Mouse (Mus musculus) heart, embryonic 14.5 days (tissue): ENCODE measurements around the gene Hdac7. TPM values are rescaled to one million over a fixed set of nuclear protein-coding genes. Genes with fewer than 3 reads are reported as not detected.
A peak's percentile ranks its signal among the peaks of the same experiment; 100 is the strongest.

Experiments used
- ATAC-seq: fragments of 200-750 bp; cut with Nextera tagmentation; 2 replicates; pipeline ENCODE4 v1.8.0; 2017; ENCODE audit warnings: low read depth, moderate TSS enrichment; ENCODE audit not compliant: insufficient number of reproducible peaks, insufficient read depth, low FRiP score
- H3K27ac ChIP-seq, 2 experiments: fragments of 200-500 bp in 1 of 2; fragments of 300-500 bp in 1 of 2; sonication (generic) in 1 of 2; replicated peaks in 1 of 2; 2 replicates each; pipeline ENCODE4 v1.5.1; 2012 to 2014; ENCODE audit warnings: low read depth in 2 of 2, low read length in 2 of 2, control low read depth in 1 of 2, mild to moderate bottlenecking in 1 of 2, mixed read lengths in 1 of 2; ENCODE audit not compliant: control insufficient read depth in 1 of 2, insufficient read depth in 1 of 2
- H3K27me3 ChIP-seq: fragments of 300-500 bp; sonication (generic); 2 replicates; pipeline ENCODE4 v1.6.1; 2014; ENCODE audit warnings: mild to moderate bottlenecking, low read length, control low read depth; ENCODE audit not compliant: control insufficient read depth, insufficient read depth
- H3K36me3 ChIP-seq: fragments of 300-500 bp; sonication (generic); 2 replicates; pipeline ENCODE4 v1.6.1; 2014; ENCODE audit warnings: mild to moderate bottlenecking, control low read depth, low read length, mixed read lengths; ENCODE audit not compliant: control insufficient read depth, insufficient read depth
- H3K4me1 ChIP-seq, 2 experiments: fragments of 200-500 bp in 1 of 2; fragments of 300-500 bp in 1 of 2; sonication (generic) in 1 of 2; 2 replicates each; pipeline ENCODE4 v1.6.1; 2012 to 2014; ENCODE audit warnings: low read length in 2 of 2, control low read depth in 1 of 2, mixed read lengths in 1 of 2; ENCODE audit not compliant: control insufficient read depth in 2 of 2, insufficient read depth in 2 of 2
- H3K4me2 ChIP-seq: fragments of 300-500 bp; sonication (generic); 2 replicates; pipeline ENCODE4 v1.6.1; 2014; ENCODE audit warnings: mild to moderate bottlenecking, low read length
- H3K4me3 ChIP-seq, 2 experiments: fragments of 200-500 bp in 1 of 2; fragments of 300-500 bp in 1 of 2; sonication (generic) in 1 of 2; 2 replicates each; pipeline ENCODE4 v1.5.1; 2012 to 2014; ENCODE audit warnings: low read length in 2 of 2, mild to moderate bottlenecking in 2 of 2, control low read depth in 1 of 2, low read depth in 1 of 2, moderate library complexity in 1 of 2; ENCODE audit not compliant: control insufficient read depth in 1 of 2, insufficient read depth in 1 of 2
- H3K9ac ChIP-seq: fragments of 300-500 bp; sonication (generic); 2 replicates; pipeline ENCODE4 v1.6.1; 2014; ENCODE audit warnings: mild to moderate bottlenecking, low read length
- H3K9me3 ChIP-seq: fragments of 300-500 bp; sonication (generic); 2 replicates; pipeline ENCODE4 v1.6.1; 2016; ENCODE audit warnings: low read length, control low read depth; ENCODE audit not compliant: control insufficient read depth
- WGBS: fragments of 180-500 bp; shearing (Covaris S2); extraction: QIAGEN DNeasy Blood & Tissue Kit; methylation state at CpG from one replicate; pipeline ENCODE4 v1.1.7; 2014; 5-methylcytosine and 5-hydroxymethylcytosine counted together
- polyA plus RNA-seq: library from polyadenylated mRNA; unstranded; fragments of >200 nt; fragmentation: Nextera tagmentation; extraction: Ambion mirVana; gene quantifications from 2 replicates; pipeline ENCODE4 v1.2.1, GENCODE M21; 2014

Hdac7 gene
- polyA plus RNA-seq, 1 experiment from 2014 or later: 25.7 TPM

GRCm38 (mm10) chr15:97854551-97854950, 10.2 kb upstream of the Hdac7 start:
- Histone ChIP-seq H3K27me3 (peaks cover 12% of the 10 kb centered on the region), H3K36me3 (no peaks in the 10 kb centered on the region), H3K4me2 (no peak overlapping the region), H3K9me3 (no peaks in the 10 kb centered on the region), H3K4me1 (no peaks in the 10 kb centered on the region), H3K4me3 (no peak overlapping the region), H3K27ac (no peak overlapping the region), H3K9ac (no peak overlapping the region)
- whole genome bisulfite sequencing: 38% methylated on average over 6 of the region's 6 CpGs
- no peak for ATAC-seq

DNA sequence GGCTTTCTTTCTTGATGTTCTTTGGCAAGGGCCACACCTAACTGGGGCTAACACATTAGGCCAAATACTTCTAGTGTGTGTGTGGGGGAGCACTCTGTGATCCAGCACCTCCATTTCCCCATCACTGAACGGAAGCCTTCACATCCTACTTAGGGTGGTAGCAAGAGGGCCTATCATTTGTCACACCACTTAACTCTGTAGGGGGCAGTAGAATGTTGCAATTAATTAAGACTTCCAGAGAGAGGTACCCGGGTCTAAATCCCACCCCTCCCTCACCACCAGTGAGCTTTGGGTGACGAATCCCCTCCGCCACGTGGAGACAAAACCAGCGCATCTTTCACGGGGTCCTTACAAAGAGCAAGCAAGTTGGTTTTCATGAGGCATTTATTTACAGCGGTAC, 9.8 kb upstream of the Hdac7 start:
- Histone ChIP-seq H3K9ac (no peak overlapping the region), H3K4me1 (peaks cover 0 to 2% of the 10 kb centered on the region in 2 experiments; a peak in 2 of 4 replicates), H3K27ac (no peak overlapping the region), H3K9me3 (no peaks in the 10 kb centered on the region), H3K4me2 (no peak overlapping the region), H3K4me3 (no peak overlapping the region), H3K27me3 (peaks cover 12% of the 10 kb centered on the region), H3K36me3 (no peaks in the 10 kb centered on the region)
- WGBS: 37% methylated on average over 8 of the region's 8 CpGs
- no peak for ATAC-seq

DNA sequence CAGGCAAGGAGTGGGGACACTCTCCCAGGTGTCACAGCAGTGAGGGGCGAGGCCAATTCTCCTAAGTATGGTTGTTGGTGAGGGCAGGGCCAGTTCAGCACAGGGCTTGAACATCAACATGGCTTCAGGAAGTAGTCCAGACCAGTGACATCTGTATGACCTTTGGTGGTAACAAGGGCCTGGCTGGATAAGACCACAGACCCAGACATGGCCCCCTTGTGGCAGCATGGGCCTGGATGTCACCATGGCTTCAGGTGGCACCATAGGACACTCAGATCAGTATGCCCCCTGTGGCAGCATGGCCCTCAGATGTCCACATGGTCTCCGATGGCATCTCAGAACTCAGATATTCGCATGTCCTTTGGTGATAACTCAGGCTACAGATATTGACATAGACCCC, 8.0 kb upstream of the Hdac7 start:
- H3K4me2 ChIP-seq: no peak overlapping the region
- peaks cover 0 to 2% of the 10 kb centered on the region in 2 experiments; a peak in 2 of 4 replicates for H3K4me1 ChIP-seq
- H3K27me3 ChIP-seq: peaks cover 4% of the 10 kb centered on the region; the same call in 1 of the 2 replicates
- no peak for ATAC-seq
- no peak overlapping the region for H3K9ac ChIP-seq
- 88% methylated on average over 3 of the region's 3 CpGs for WGBS
- no peaks in the 10 kb centered on the region for H3K9me3 ChIP-seq
- no peaks in the 10 kb centered on the region for H3K36me3 ChIP-seq
- no peak overlapping the region for H3K27ac ChIP-seq
- no peak overlapping the region for H3K4me3 ChIP-seq

DNA sequence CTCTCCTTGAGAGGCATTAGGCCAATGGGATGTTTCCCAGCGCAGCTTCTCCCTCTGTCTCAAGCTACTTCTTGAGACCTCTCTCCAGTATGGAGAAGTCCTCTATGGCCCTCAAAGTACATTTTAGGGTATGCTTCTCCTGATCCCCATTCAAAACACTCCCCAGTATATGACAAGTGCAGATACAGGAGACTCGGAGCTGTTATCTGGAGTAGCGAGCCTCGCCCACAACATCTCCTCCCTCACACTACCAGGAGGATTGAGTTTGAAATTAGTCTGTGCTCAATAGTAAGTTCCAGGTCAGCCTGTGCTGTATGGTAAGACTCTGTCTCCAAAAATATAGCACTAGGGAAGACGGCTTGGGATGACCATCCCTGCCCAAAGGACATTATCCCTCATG, 6.7 kb upstream of the Hdac7 start:
- no peaks in the 10 kb centered on the region for H3K36me3 ChIP-seq
- 78% methylated on average over 5 of the region's 5 CpGs for WGBS
- peaks cover 3% of the 10 kb centered on the region; the same call in 1 of the 2 replicates for H3K27me3 ChIP-seq
- H3K9ac ChIP-seq: no peak overlapping the region
- H3K4me1 ChIP-seq: peaks cover 0 to 2% of the 10 kb centered on the region in 2 experiments; a peak in 2 of 4 replicates
- no peak overlapping the region for H3K4me2 ChIP-seq
- 0 out of 2 replicates have a peak, but pooled peaks cover 2% of the 10 kb centered on the region for H3K9me3 ChIP-seq
- H3K4me3 ChIP-seq: no peak overlapping the region
- ATAC-seq: no peak
- no peak overlapping the region for H3K27ac ChIP-seq

- Histone ChIP-seq H3K27ac (no peak overlapping the region), H3K4me3 (no peak overlapping the region), H3K4me1 (peaks cover 0 to 2% of the 10 kb centered on the region in 2 experiments; a peak in 2 of 4 replicates), H3K27me3 (no peaks in the 10 kb centered on the region), H3K4me2 (no peak overlapping the region), H3K9ac (no peak overlapping the region), H3K36me3 (no peaks in the 10 kb centered on the region), H3K9me3 (0 out of 2 replicates have a peak, but pooled peaks cover 4% of the 10 kb centered on the region)
- 28% methylated on average over 2 of the region's 2 CpGs for WGBS
- no peak for ATAC-seq
Measured at GRCm38 (mm10) chr15:97850441-97850840, 6.1 kb upstream of the Hdac7 start.

DNA sequence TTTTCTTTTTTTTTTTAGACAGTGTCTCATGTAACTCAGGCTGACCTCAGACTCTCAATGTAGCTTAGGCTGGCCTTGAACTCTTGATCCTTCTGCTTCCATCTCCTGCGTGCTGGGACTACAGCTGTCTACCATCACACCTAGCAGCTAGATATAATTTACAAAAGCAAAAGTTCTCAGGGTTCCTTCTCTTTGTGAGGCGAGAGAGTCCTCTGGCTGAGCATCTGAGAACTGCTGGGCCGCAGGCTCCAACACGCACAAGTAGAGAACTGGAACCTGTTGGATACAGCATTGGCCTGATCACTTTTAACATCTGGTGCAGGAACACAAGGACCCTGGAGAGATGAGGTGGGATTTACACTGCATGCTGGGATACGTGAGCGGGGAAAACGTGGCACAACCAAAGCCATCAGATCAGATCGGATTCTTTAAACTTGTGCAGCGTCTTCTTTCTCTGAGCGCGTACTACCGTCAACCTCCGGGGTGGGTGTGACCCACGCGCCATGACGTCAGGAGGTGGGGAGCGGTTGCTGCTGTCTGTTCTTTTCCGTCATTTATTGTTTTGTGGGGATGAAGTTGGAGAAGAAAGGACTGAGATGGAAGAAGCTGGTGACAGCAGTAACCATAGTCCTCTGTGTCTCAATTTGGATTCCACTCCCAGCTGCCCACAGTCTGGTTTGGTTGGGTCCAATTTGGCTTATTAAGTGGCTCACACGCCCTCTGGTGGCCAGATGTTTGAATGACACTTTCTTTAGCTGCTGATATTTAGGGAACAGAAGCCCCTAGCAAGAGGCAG, 5.0 kb upstream of the Hdac7 start:
- peak; percentile 64; the same call in 1 of the 2 replicates for ATAC-seq
- peak overlapping the region; percentile 51 for H3K9ac ChIP-seq
- H3K27ac ChIP-seq: peak overlapping the region in 1 of 2 experiments; percentile 34; a peak in 2 of 4 replicates
- peak overlapping the region; percentile 81 for H3K4me2 ChIP-seq
- H3K9me3 ChIP-seq: 0 out of 2 replicates have a peak, but pooled peaks cover 4% of the 10 kb centered on the region
- H3K4me3 ChIP-seq: peak overlapping the region; percentile 38 to 43
- H3K4me1 ChIP-seq: peaks cover 0 to 2% of the 10 kb centered on the region in 2 experiments; a peak in 2 of 4 replicates
- 5% methylated on average over 19 of the region's 19 CpGs for WGBS
- H3K36me3 ChIP-seq: no peaks in the 10 kb centered on the region
- H3K27me3 ChIP-seq: no peaks in the 10 kb centered on the region

- no peak overlapping the region for H3K27ac ChIP-seq
- no peak overlapping the region for H3K4me3 ChIP-seq
- no peak overlapping the region for H3K4me2 ChIP-seq
- no peaks in the 10 kb centered on the region for H3K36me3 ChIP-seq
- H3K9me3 ChIP-seq: 0 out of 2 replicates have a peak, but pooled peaks cover 4% of the 10 kb centered on the region
- ATAC-seq: no peak
- WGBS: 88% methylated on average over 2 of the region's 2 CpGs
- H3K4me1 ChIP-seq: peaks cover 0 to 2% of the 10 kb centered on the region in 2 experiments; a peak in 2 of 4 replicates
- H3K9ac ChIP-seq: no peak overlapping the region
- no peaks in the 10 kb centered on the region for H3K27me3 ChIP-seq
Measured at GRCm38 (mm10) chr15:97847866-97848265, 3.6 kb upstream of the Hdac7 start.
